In genomic region chr1:86038191-86038951, GRCm38 (mm10) we compare ENCODE assay signal across 10 mouse cellular contexts. TPM values are rescaled to one million over a fixed set of nuclear protein-coding genes. Genes with fewer than 3 reads are reported as not detected.
DNase-seq lines count a peak whose midpoint lies in the region; ATAC-seq and TF ChIP-seq lines count a peak whose summit lies in the region.
"Had no signal": no experiment of that assay in that cellular context is flagged by ENCODE, and none has a peak within 500 bp of the region (broad histone marks: within the 10 kb centered on the region; RNA-seq: fewer than 3 reads in every experiment).

No protein-coding gene starts in this region.

- TF ChIP-seq CTCF in thymus, adult 2 months (IDR thresholded peaks at IDR 0.05; ENCODE audit: borderline replicate concordance, control insufficient read depth, extremely low read depth, insufficient read depth, low read length, poor library complexity) = no peak

- no peak for ATAC-seq in kidney, embryonic 14.5 days (ENCODE audit: low FRiP score, low TSS enrichment)
- ATAC-seq in hematopoietic stem cell, adult 5-6 weeks (replicated peaks in 1 of 2; ENCODE audit: insufficient read depth in 1 of 2, low FRiP score in 2 of 2, low TSS enrichment in 1 of 2, low read depth in 1 of 2, poor library complexity in 2 of 2, severe bottlenecking in 2 of 2) = peak; percentile 63 to 65
- ATAC-seq in megakaryocyte progenitor cell, adult 5-6 weeks (replicated peaks; ENCODE audit: poor library complexity) = peak; percentile 78

- H3K9ac ChIP-seq in kidney, embryonic 14.5 days (ENCODE audit: low read depth, low read length) = no peak overlapping the region

- no peak overlapping the region for H3K4me3 ChIP-seq in kidney, embryonic 14.5 days (ENCODE audit: low read length)
- no peak overlapping the region for H3K4me3 ChIP-seq in thymus, adult 2 months (ENCODE audit: control insufficient read depth, insufficient read depth, low read length)
- no peak overlapping the region for H3K4me3 ChIP-seq in midbrain, embryonic 10.5 days

- H3K27me3 ChIP-seq in kidney, embryonic 14.5 days (ENCODE audit: control insufficient read depth, insufficient read depth, low read length) = peaks cover under 1% of the 10 kb centered on the region; the same call in 1 of the 2 replicates
- H3K27me3 ChIP-seq in thymus, adult 2 months (ENCODE audit: control insufficient read depth, insufficient read depth, low read length) = no peaks in the 10 kb centered on the region
- peaks cover 5% of the 10 kb centered on the region for H3K27me3 ChIP-seq in midbrain, embryonic 10.5 days (ENCODE audit: low read depth, poor library complexity, severe bottlenecking)

- H3K9me3 ChIP-seq in kidney, embryonic 14.5 days (ENCODE audit: control insufficient read depth, low read length) = peaks cover 5% of the 10 kb centered on the region; the same call in 1 of the 2 replicates
- H3K9me3 ChIP-seq in midbrain, embryonic 10.5 days (replicated peaks) = peaks cover 15% of the 10 kb centered on the region

- peak; percentile 11 for DNase-seq in kidney, adult 18-20 months
- peak; percentile 57 to 70 for DNase-seq in cerebellum, adult 18-20 months
- no peak for DNase-seq in right cerebral cortex, postnatal 4 days
- no peak for DNase-seq in thymus, adult 2 months
- no peak for DNase-seq in midbrain, embryonic 10.5 days (ENCODE audit: low spot score)

- H3K4me1 ChIP-seq in kidney, embryonic 14.5 days (ENCODE audit: control insufficient read depth, insufficient read depth, low read length) = no peaks in the 10 kb centered on the region
- H3K4me1 ChIP-seq in thymus, adult 2 months (replicated peaks; ENCODE audit: control insufficient read depth, insufficient read depth, low read length) = no peaks in the 10 kb centered on the region
- H3K4me1 ChIP-seq in midbrain, embryonic 10.5 days = peaks cover 6% of the 10 kb centered on the region; the same call in 1 of the 2 replicates

- 50% methylated on average over 3 of the region's 3 CpGs for WGBS in kidney, embryonic 14.5 days
- WGBS in thymus, adult 2 months = 64% methylated on average over 3 of the region's 3 CpGs
- WGBS in midbrain, embryonic 10.5 days = 78% methylated on average over 3 of the region's 3 CpGs

- H3K36me3 ChIP-seq in kidney, embryonic 14.5 days (ENCODE audit: control insufficient read depth, insufficient read depth, low read length) = no peaks in the 10 kb centered on the region
- no peaks in the 10 kb centered on the region for H3K36me3 ChIP-seq in thymus, adult 2 months (ENCODE audit: control insufficient read depth, insufficient read depth, low read length)
- H3K36me3 ChIP-seq in midbrain, embryonic 10.5 days = no peaks in the 10 kb centered on the region

- H3K27ac ChIP-seq in kidney, embryonic 14.5 days (ENCODE audit: low read depth, low read length) = no peak overlapping the region
- H3K27ac ChIP-seq in thymus, adult 2 months (ENCODE audit: control insufficient read depth, insufficient read depth, low read length) = no peak overlapping the region
- no peak overlapping the region for H3K27ac ChIP-seq in midbrain, embryonic 10.5 days (replicated peaks)

- H3K4me2 ChIP-seq in kidney, embryonic 14.5 days (replicated peaks; ENCODE audit: low read depth, low read length) = no peak overlapping the region

- no peak for TF ChIP-seq POLR2A in thymus, adult 2 months (IDR thresholded peaks at IDR 0.05; ENCODE audit: control insufficient read depth, extremely low read depth, insufficient read depth, low read length, poor library complexity)

RNA-seq across cellular contexts. Expression of gene 2810459M11Rik, which starts 7.3 kb away (rescaled TPM):
- polyA plus RNA-seq in kidney, embryonic 14.5 days (2014; fragmentation: Nextera tagmentation; extraction: Ambion mirVana) = 0.81 and 1.7 TPM in 2 replicates
- total RNA-seq in hematopoietic stem cell, adult 5-6 weeks (2017) = 0.06 TPM in 1 of 2 replicates, not detected in the other
- total RNA-seq in megakaryocyte progenitor cell, adult 5-6 weeks (2015) = not detected in 2 replicates
- not detected in 2 replicates for total RNA-seq in megakaryocyte progenitor cell, adult 5-6 weeks (2017)
- polyA plus RNA-seq in thymus, adult 2 months (2012; rRNA removed) = 0.13 and 0.34 TPM in 2 replicates
- polyA plus RNA-seq in midbrain, embryonic 10.5 days (2016; fragmentation: Nextera tagmentation; extraction: Ambion mirVana) = 0.14 TPM in 1 of 2 replicates, not detected in the other

RNA-seq across cellular contexts. Expression of gene Spata3, which starts 21.8 kb away (rescaled TPM):
- polyA plus RNA-seq in kidney, embryonic 14.5 days (2014; fragmentation: Nextera tagmentation; extraction: Ambion mirVana) = 0.34 TPM in 1 of 2 replicates, not detected in the other
- total RNA-seq in hematopoietic stem cell, adult 5-6 weeks (2017) = not detected in 2 replicates
- total RNA-seq in megakaryocyte progenitor cell, adult 5-6 weeks (2015) = not detected in 2 replicates
- total RNA-seq in megakaryocyte progenitor cell, adult 5-6 weeks (2017) = not detected in 2 replicates
- polyA plus RNA-seq in thymus, adult 2 months (2012; rRNA removed) = 0.49 TPM in 1 of 2 replicates, not detected in the other
- not detected in 2 replicates for polyA plus RNA-seq in midbrain, embryonic 10.5 days (2016; fragmentation: Nextera tagmentation; extraction: Ambion mirVana)
- total RNA-seq: ES-E14 had no signal
- polyA plus RNA-seq: heart, embryonic 14.5 days had no signal

RNA-seq across cellular contexts. Expression of gene Psmd1, which starts 25.8 kb away (rescaled TPM):
- 135 and 207 TPM in 2 replicates for polyA plus RNA-seq in kidney, embryonic 14.5 days (2014; fragmentation: Nextera tagmentation; extraction: Ambion mirVana)
- 120 and 161 TPM in 2 replicates for total RNA-seq in hematopoietic stem cell, adult 5-6 weeks (2017)
- 94.8 and 129 TPM in 2 replicates for total RNA-seq in megakaryocyte progenitor cell, adult 5-6 weeks (2015)
- 156 and 166 TPM in 2 replicates for total RNA-seq in megakaryocyte progenitor cell, adult 5-6 weeks (2017)
- polyA plus RNA-seq in thymus, adult 2 months (2012; rRNA removed) = 59.7 and 61.2 TPM in 2 replicates
- 239 and 242 TPM in 2 replicates for polyA plus RNA-seq in midbrain, embryonic 10.5 days (2016; fragmentation: Nextera tagmentation; extraction: Ambion mirVana)

Comparison
In these comparisons a context has a peak if more than half of its experiments do, and no peak if none do; other contexts are left out.
1. DNase-seq: peak in kidney, adult 18-20 months (single experiment) and cerebellum, adult 18-20 months (2 of 2); none in right cerebral cortex, postnatal 4 days (single experiment), thymus, adult 2 months (single experiment) and midbrain, embryonic 10.5 days (single experiment).